Mouse (Mus musculus): Measurements from ENCODE around the gene Arhgap45. TPM values are rescaled to one million over a fixed set of nuclear protein-coding genes. Genes with fewer than 3 reads are reported as not detected.

Arhgap45 gene
- polyA plus RNA-seq, 1 experiment from 2014 or later: 9.7 TPM

GRCm38 (mm10) chr10:79991099-79991498, 25.4 kb upstream of the Arhgap45 start:
- peaks cover 6% of the 10 kb centered on the region; the same call in 1 of the 2 replicates for H3K9me3 ChIP-seq (replicated peaks; ENCODE audit: control insufficient read depth, low read length)
- H3K36me3 ChIP-seq (ENCODE audit: control insufficient read depth, insufficient read depth, low read length): peaks cover 27% of the 10 kb centered on the region
- WGBS: 60% methylated on average over 12 of the region's 12 CpGs
- no peak for ATAC-seq (ENCODE audit: insufficient read depth, low FRiP score)
- no peaks in the 10 kb centered on the region for H3K27me3 ChIP-seq (ENCODE audit: control insufficient read depth, insufficient read depth, low read length)
- peak overlapping the region; percentile 43; the same call in 1 of the 2 replicates for H3K9ac ChIP-seq (ENCODE audit: low read length)
- H3K4me1 ChIP-seq (ENCODE audit: control insufficient read depth, insufficient read depth, low read length): peaks cover 26% of the 10 kb centered on the region
- H3K27ac ChIP-seq (ENCODE audit: low read length): no peak overlapping the region
- H3K4me3 ChIP-seq (replicated peaks; ENCODE audit: low read length): peak overlapping the region; percentile 35
- peak overlapping the region; percentile 90 for H3K4me2 ChIP-seq (ENCODE audit: low read depth, low read length)

- H3K9ac ChIP-seq (ENCODE audit: low read length): peak overlapping the region; percentile 43; the same call in 1 of the 2 replicates
- H3K4me3 ChIP-seq (replicated peaks; ENCODE audit: low read length): peak overlapping the region; percentile 35; the same call in 1 of the 2 replicates
- peaks cover 21% of the 10 kb centered on the region for H3K4me1 ChIP-seq (ENCODE audit: control insufficient read depth, insufficient read depth, low read length)
- no peaks in the 10 kb centered on the region for H3K27me3 ChIP-seq (ENCODE audit: control insufficient read depth, insufficient read depth, low read length)
- WGBS: 85% methylated on average over 6 of the region's 6 CpGs
- H3K36me3 ChIP-seq (ENCODE audit: control insufficient read depth, insufficient read depth, low read length): peaks cover 27% of the 10 kb centered on the region
- H3K4me2 ChIP-seq (ENCODE audit: low read depth, low read length): peak overlapping the region; percentile 90
- H3K9me3 ChIP-seq (replicated peaks; ENCODE audit: control insufficient read depth, low read length): peaks cover 6% of the 10 kb centered on the region; the same call in 1 of the 2 replicates
- no peak for ATAC-seq (ENCODE audit: insufficient read depth, low FRiP score)
- H3K27ac ChIP-seq (ENCODE audit: low read length): no peak overlapping the region
Observed at GRCm38 (mm10) chr10:79991548-79991947, 24.9 kb upstream of the Arhgap45 start.

- H3K9ac ChIP-seq (ENCODE audit: low read length): no peak overlapping the region
Observed at GRCm38 (mm10) chr10:79994397-79995115, 21.9 kb upstream of the Arhgap45 start.

DNA sequence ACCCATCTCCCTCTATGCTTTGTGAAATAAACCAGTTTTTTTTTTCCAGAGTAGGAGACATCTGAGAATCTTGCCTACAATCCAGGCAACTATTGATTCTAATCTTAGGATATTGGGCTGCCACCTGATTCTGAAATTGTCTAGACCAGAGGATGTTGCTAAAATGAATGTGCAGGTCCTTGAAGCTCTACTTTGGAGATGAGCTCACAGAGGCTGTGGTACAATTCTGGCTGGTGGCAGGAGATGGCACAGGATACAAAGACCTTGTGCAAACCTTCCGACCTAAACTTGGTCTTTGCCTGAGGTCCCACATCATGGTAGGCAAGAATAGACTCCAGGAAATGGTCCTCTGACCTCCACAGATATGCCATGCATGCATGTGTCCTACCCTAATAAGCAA, 20.8 kb upstream of the Arhgap45 start:
- no peak for ATAC-seq (ENCODE audit: insufficient read depth, low FRiP score)
- peaks cover 27% of the 10 kb centered on the region for H3K36me3 ChIP-seq (ENCODE audit: control insufficient read depth, insufficient read depth, low read length)
- peak overlapping the region; percentile 13; the same call in 1 of the 2 replicates for H3K27ac ChIP-seq (ENCODE audit: low read length)
- no peaks in the 10 kb centered on the region for H3K27me3 ChIP-seq (ENCODE audit: control insufficient read depth, insufficient read depth, low read length)
- peaks cover 6% of the 10 kb centered on the region; the same call in 1 of the 2 replicates for H3K9me3 ChIP-seq (replicated peaks; ENCODE audit: control insufficient read depth, low read length)
- peaks cover 14% of the 10 kb centered on the region for H3K4me1 ChIP-seq (ENCODE audit: control insufficient read depth, insufficient read depth, low read length)
- no peak overlapping the region for H3K4me3 ChIP-seq (replicated peaks; ENCODE audit: low read length)
- no peak overlapping the region for H3K4me2 ChIP-seq (ENCODE audit: low read depth, low read length)
- no peak overlapping the region for H3K9ac ChIP-seq (ENCODE audit: low read length)
- 78% methylated on average over 1 of the region's 1 CpGs for WGBS

More at GRCm38 (mm10) chr10:79994397-79995115, 21.9 kb upstream of the Arhgap45 start:
- Histone ChIP-seq H3K4me2 (ENCODE audit: low read depth, low read length) (no peak overlapping the region), H3K4me1 (ENCODE audit: control insufficient read depth, insufficient read depth, low read length) (peaks cover 17% of the 10 kb centered on the region), H3K27ac (ENCODE audit: low read length) (no peak overlapping the region), H3K4me3 (replicated peaks; ENCODE audit: low read length) (no peak overlapping the region), H3K27me3 (ENCODE audit: control insufficient read depth, insufficient read depth, low read length) (no peaks in the 10 kb centered on the region), H3K36me3 (ENCODE audit: control insufficient read depth, insufficient read depth, low read length) (peaks cover 27% of the 10 kb centered on the region), H3K9me3 (replicated peaks; ENCODE audit: control insufficient read depth, low read length) (peaks cover 6% of the 10 kb centered on the region; the same call in 1 of the 2 replicates)
- 80% methylated on average over 16 of the region's 16 CpGs for WGBS
- no peak for ATAC-seq (ENCODE audit: insufficient read depth, low FRiP score)

GRCm38 (mm10) chr10:79996272-79997033, 20.0 kb upstream of the Arhgap45 start, which contains the start of gene Abca7:
Abca7 (plus strand) TSS chr10:79996494.
- under 1% methylated on average over 34 of the region's 34 CpGs for WGBS
- ATAC-seq (ENCODE audit: insufficient read depth, low FRiP score): peak; percentile 91
- Histone ChIP-seq H3K4me3 (replicated peaks; ENCODE audit: low read length) (peak within 1 kb of the TSS; percentile 50), H3K36me3 (ENCODE audit: control insufficient read depth, insufficient read depth, low read length) (peaks cover 20% of the 10 kb centered on the region), H3K4me1 (ENCODE audit: control insufficient read depth, insufficient read depth, low read length) (peaks cover 14% of the 10 kb centered on the region), H3K9ac (ENCODE audit: low read length) (peak within 1 kb of the TSS; percentile 72), H3K9me3 (replicated peaks; ENCODE audit: control insufficient read depth, low read length) (peaks cover 3% of the 10 kb centered on the region; the same call in 1 of the 2 replicates), H3K27me3 (ENCODE audit: control insufficient read depth, insufficient read depth, low read length) (no peaks in the 10 kb centered on the region), H3K4me2 (ENCODE audit: low read depth, low read length) (peak within 1 kb of the TSS; percentile 88), H3K27ac (ENCODE audit: low read length) (peak within 1 kb of the TSS; percentile 63)

DNA sequence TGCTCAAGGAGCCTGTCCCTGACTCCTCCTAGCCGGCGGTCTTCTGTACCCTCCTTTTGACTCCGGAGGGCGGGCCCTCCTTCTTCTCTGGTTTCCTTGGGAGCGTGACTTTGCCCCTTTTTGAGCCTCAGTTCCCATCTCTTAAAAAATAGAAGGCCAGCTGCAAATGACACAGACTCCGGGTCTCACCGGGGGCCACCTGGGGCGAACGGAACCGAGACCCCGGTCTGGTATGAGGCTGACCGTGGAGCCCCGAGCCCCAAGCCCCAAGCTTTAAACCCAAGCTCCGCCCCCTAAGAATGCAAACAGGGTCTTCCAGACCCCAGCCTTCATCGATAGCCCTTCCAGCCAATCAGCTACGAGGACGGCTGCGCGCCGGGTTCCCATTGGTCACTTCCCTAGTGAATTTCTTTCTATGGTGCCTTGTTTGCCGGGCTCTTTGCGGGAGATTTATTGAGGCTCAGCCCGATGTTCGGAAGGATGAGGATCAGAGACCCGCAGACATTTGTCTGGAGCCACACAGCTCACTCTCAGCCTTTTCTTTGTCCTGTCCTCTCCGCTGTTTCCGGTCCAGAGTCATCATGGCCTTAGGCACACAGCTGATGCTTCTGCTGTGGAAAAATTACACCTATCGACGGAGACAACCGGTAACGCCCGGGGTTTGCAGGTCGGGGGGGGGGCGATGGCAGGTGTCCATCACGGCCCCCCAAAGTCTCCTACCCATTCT, 19.3 kb upstream of the Arhgap45 start:
- H3K27me3 ChIP-seq (ENCODE audit: control insufficient read depth, insufficient read depth, low read length): no peaks in the 10 kb centered on the region
- ATAC-seq (ENCODE audit: insufficient read depth, low FRiP score): peak; percentile 45
- peaks cover 13% of the 10 kb centered on the region for H3K36me3 ChIP-seq (ENCODE audit: control insufficient read depth, insufficient read depth, low read length)
- peak overlapping the region; percentile 50 for H3K4me3 ChIP-seq (replicated peaks; ENCODE audit: low read length)
- H3K27ac ChIP-seq (ENCODE audit: low read length): peak overlapping the region; percentile 63
- peak overlapping the region; percentile 72 for H3K9ac ChIP-seq (ENCODE audit: low read length)
- peak overlapping the region; percentile 88 for H3K4me2 ChIP-seq (ENCODE audit: low read depth, low read length)
- no peaks in the 10 kb centered on the region for H3K9me3 ChIP-seq (replicated peaks; ENCODE audit: control insufficient read depth, low read length)
- WGBS: under 1% methylated on average over 35 of the region's 35 CpGs
- peaks cover 14% of the 10 kb centered on the region for H3K4me1 ChIP-seq (ENCODE audit: control insufficient read depth, insufficient read depth, low read length)

GRCm38 (mm10) chr10:79997819-79998218, 18.6 kb upstream of the Arhgap45 start:
- ATAC-seq (ENCODE audit: insufficient read depth, low FRiP score): no peak
- Histone ChIP-seq H3K27me3 (ENCODE audit: control insufficient read depth, insufficient read depth, low read length) (no peaks in the 10 kb centered on the region), H3K4me2 (ENCODE audit: low read depth, low read length) (peak overlapping the region; percentile 88), H3K36me3 (ENCODE audit: control insufficient read depth, insufficient read depth, low read length) (peaks cover 9% of the 10 kb centered on the region), H3K27ac (ENCODE audit: low read length) (peak overlapping the region; percentile 63; the same call in 1 of the 2 replicates), H3K9me3 (replicated peaks; ENCODE audit: control insufficient read depth, low read length) (no peaks in the 10 kb centered on the region), H3K9ac (ENCODE audit: low read length) (peak overlapping the region; percentile 29; the same call in 1 of the 2 replicates), H3K4me3 (replicated peaks; ENCODE audit: low read length) (peak overlapping the region; percentile 50), H3K4me1 (ENCODE audit: control insufficient read depth, insufficient read depth, low read length) (peaks cover 14% of the 10 kb centered on the region)
- 10% methylated on average over 15 of the region's 15 CpGs for WGBS

DNA sequence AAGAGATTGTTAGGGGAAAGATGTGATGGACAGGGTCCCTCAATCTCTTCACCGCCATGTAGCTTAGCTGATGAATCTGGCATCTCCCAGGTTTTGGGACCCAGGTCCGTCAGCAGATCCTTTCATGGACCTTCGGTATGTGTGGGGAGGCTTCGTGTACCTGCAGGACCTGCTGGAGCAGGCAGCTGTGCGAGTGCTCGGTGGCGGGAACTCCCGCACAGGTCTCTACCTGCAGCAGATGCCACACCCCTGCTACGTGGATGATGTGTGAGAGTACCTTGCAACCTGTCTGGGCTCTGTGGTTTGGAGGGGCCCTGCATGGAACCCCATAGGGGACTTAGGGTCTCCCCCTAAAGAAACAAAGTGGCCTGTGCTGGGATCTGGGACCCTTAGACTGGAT, 14.5 kb upstream of the Arhgap45 start:
- H3K4me2 ChIP-seq (ENCODE audit: low read depth, low read length): no peak overlapping the region
- peak overlapping the region; percentile 35 for H3K27ac ChIP-seq (ENCODE audit: low read length)
- no peaks in the 10 kb centered on the region for H3K36me3 ChIP-seq (ENCODE audit: control insufficient read depth, insufficient read depth, low read length)
- no peaks in the 10 kb centered on the region for H3K27me3 ChIP-seq (ENCODE audit: control insufficient read depth, insufficient read depth, low read length)
- ATAC-seq (ENCODE audit: insufficient read depth, low FRiP score): peak; percentile 35; the same call in 1 of the 2 replicates
- peaks cover 24% of the 10 kb centered on the region for H3K4me1 ChIP-seq (ENCODE audit: control insufficient read depth, insufficient read depth, low read length)
- 57% methylated on average over 9 of the region's 9 CpGs for WGBS
- no peak overlapping the region for H3K4me3 ChIP-seq (replicated peaks; ENCODE audit: low read length)
- H3K9ac ChIP-seq (ENCODE audit: low read length): no peak overlapping the region
- H3K9me3 ChIP-seq (replicated peaks; ENCODE audit: control insufficient read depth, low read length): no peaks in the 10 kb centered on the region

Data from stomach, embryonic 16.5 days (tissue).